Mouse (Mus musculus): ENCODE results near the gene Gm5244. TPM values are rescaled to one million over a fixed set of nuclear protein-coding genes. Genes with fewer than 3 reads are reported as not detected.

The Gm5244 gene
- polyA plus RNA-seq, 1 experiment from 2014 or later = not detected

DNA sequence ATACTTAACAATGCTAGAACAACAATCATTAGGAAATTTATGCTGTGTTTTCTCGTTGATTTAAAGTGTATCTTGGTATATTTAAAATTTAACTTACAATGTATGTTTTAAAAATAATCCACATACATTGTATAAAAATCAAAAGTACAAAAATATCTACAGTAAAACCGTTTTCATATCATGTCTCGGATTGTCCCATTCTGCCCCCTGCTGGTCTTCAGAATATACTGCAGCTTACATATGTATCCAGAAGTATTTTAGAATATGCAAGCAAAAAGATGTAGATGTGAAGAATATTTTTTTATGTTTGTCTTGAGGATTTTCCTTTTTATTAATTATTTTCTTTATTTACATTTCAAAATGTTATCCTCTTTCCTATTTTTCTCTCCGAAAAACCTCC is 26.1 kb upstream of the Gm5244 start:
- Histone ChIP-seq H3K4me1 (replicated peaks) (no peaks in the 10 kb centered on the region), H3K27me3 (no peaks in the 10 kb centered on the region), H3K9ac (no peak overlapping the region), H3K4me3 (no peak overlapping the region), H3K9me3 (no peaks in the 10 kb centered on the region), H3K4me2 (no peak overlapping the region), H3K36me3 (no peaks in the 10 kb centered on the region), H3K27ac (no peak overlapping the region)
- no peak for ATAC-seq (ENCODE audit: low FRiP score)
- 26% methylated on average over 4 of the region's 4 CpGs for WGBS

DNA sequence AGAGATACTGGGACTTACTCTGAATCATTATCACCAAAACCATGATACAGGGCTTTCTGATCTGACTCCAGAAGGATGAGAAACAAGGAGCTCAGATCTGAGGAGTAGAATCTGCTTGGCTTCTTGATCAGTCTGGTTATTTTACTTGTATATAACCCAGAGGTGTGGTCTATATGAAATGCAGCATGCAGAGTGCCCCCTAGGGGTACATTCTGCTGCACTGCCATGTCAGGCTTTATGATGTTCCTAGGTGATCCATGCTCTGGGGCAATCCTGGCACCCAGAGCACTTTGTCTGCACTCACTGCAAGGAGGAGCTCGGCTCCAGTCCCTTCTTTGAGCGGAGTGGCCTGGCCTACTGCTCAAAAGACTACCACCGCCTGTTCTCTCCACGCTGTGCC is 21.9 kb upstream of the Gm5244 start:
- Histone ChIP-seq H3K9me3 (no peaks in the 10 kb centered on the region), H3K4me3 (no peak overlapping the region), H3K9ac (no peak overlapping the region), H3K27ac (no peak overlapping the region), H3K36me3 (no peaks in the 10 kb centered on the region), H3K4me1 (replicated peaks) (no peaks in the 10 kb centered on the region), H3K4me2 (no peak overlapping the region), H3K27me3 (no peaks in the 10 kb centered on the region)
- ATAC-seq (ENCODE audit: low FRiP score) = no peak
- 76% methylated on average over 4 of the region's 4 CpGs for WGBS

DNA sequence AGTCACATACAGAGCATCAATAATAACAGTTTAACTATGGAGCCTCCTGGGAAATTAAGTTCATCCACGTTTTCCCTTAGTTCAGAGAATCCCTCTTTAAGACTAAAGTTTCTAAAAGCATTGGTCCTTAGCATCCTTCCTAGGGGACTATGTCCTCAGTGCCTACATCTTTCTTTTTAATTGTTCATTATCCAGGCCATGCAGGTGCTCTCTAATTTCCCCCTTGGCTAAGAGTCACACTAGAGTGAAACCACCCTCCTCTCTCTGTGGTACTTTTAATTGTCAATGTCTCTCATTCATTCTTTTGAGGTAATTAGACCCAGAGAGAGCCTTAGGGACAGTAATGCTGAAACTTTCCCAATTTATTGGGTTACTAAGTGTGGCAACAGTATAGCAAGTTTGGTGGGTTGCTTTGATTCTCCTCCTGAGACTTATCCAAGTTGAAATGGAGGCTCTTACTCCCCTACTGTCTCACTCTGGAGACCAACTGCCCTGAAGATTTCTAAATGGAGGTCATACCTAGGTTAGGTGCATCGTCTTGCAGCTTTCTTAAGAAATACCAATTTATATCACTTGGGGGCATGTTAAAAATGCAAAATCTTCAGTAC is 15.6 kb upstream of the Gm5244 start:
- ATAC-seq (ENCODE audit: low FRiP score) = no peak

DNA sequence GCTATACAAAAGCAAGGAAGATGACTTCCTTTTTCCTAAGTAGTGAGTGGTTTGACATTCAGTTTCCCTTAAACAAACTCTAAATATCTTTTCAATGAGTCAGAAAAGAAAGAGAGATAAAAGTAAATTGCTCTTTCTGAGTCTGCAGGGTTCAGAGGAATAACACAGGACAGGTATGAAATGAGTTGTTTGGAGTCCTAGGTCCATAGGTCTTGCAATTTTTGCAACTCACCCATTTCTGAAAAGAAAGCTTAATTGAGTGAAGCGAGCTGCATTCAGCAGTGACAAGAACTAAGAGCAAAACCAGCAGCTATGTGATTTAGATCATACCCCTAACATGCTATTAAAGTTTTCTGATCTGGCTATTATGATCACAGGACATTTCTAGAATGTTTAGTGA is 14.9 kb upstream of the Gm5244 start:
- ATAC-seq (ENCODE audit: low FRiP score) = no peak
- Histone ChIP-seq H3K4me2 (no peak overlapping the region), H3K4me1 (replicated peaks) (no peaks in the 10 kb centered on the region), H3K4me3 (no peak overlapping the region), H3K27me3 (no peaks in the 10 kb centered on the region), H3K9ac (no peak overlapping the region), H3K9me3 (no peaks in the 10 kb centered on the region), H3K27ac (no peak overlapping the region), H3K36me3 (no peaks in the 10 kb centered on the region)
- 77% methylated on average over 1 of the region's 1 CpGs for WGBS

More for the DNA sequence above, 15.6 kb upstream of the Gm5244 start:
- Histone ChIP-seq H3K27me3 (no peaks in the 10 kb centered on the region), H3K9me3 (no peaks in the 10 kb centered on the region), H3K36me3 (no peaks in the 10 kb centered on the region), H3K4me3 (no peak overlapping the region), H3K9ac (no peak overlapping the region), H3K27ac (no peak overlapping the region), H3K4me2 (no peak overlapping the region), H3K4me1 (replicated peaks) (no peaks in the 10 kb centered on the region)
- 76% methylated on average over 2 of the region's 2 CpGs for WGBS

DNA sequence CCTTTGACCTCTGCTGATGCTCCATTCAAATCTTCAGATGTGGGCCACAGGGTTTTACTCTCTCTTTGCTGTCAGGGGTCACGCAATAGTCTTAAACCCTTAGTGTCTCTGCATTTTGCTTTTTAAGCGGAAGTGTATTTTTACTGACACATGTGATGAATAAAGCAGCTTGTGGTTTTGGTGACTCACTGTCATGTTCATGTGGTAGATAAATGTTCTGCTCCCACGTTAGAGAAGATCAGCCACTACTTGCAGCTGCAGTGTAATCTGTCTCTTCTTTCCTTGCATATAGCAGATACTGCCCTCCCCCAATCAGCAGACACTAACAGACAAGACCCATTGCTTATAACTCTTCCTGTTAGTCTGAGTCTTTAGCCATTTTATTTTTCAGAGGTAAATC is 12.9 kb upstream of the Gm5244 start:
- Histone ChIP-seq H3K27me3 (no peaks in the 10 kb centered on the region), H3K9ac (no peak overlapping the region), H3K4me3 (no peak overlapping the region), H3K27ac (no peak overlapping the region), H3K4me2 (no peak overlapping the region), H3K9me3 (no peaks in the 10 kb centered on the region), H3K36me3 (no peaks in the 10 kb centered on the region), H3K4me1 (replicated peaks) (no peaks in the 10 kb centered on the region)
- no peak for ATAC-seq (ENCODE audit: low FRiP score)
- 89% methylated on average over 3 of the region's 3 CpGs for WGBS

DNA sequence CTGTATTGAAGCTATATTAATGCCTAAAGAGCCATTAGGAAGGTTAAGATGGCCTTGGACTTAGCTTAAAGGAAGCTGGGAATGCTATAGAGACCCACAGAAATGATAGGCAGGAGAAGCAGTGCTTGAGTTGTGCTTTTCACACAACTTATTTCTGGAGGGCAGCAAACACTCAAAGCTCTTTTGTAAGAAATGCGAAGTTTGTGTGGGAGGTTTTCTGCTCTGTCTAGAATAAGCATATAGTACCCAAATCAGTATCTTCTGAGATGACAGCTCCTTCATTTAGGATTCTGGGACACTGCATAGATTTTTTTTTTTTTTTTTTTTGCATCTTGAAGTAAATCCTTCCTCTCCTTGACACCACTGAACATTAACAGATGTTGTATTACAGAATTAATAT is 8.0 kb upstream of the Gm5244 start:
- ATAC-seq (ENCODE audit: low FRiP score) = no peak
- Histone ChIP-seq H3K4me1 (replicated peaks) (no peaks in the 10 kb centered on the region), H3K9me3 (no peaks in the 10 kb centered on the region), H3K4me3 (no peak overlapping the region), H3K27me3 (no peaks in the 10 kb centered on the region), H3K9ac (no peak overlapping the region), H3K4me2 (no peak overlapping the region), H3K27ac (no peak overlapping the region), H3K36me3 (no peaks in the 10 kb centered on the region)
- 90% methylated on average over 1 of the region's 1 CpGs for WGBS

DNA sequence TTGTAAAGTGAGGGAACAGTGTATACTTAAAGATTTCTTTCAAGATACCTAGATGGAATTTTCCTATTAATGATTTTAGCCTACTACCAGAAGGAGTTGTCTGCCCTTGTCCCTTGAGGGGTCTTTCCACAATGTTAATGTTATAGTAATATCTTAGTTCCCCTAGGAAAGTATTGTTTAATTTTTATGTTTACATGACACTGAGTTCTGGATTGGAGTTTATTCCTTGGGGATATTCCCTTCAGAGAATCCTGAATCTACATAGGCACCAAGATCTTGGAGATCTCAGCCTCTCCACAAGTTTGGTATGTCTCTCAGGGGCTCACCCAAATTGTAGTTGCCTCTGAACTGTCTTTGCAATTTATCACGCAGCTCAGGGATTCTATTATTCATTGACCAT is 10.5 kb downstream of the Gm5244 start, which contains the start of gene Olfr1444:
Olfr1444 (plus strand) TSS at position 301 of the 400 bp plus-strand sequence.
- Histone ChIP-seq H3K4me1 (replicated peaks) (no peaks in the 10 kb centered on the region), H3K27me3 (no peaks in the 10 kb centered on the region), H3K9me3 (no peaks in the 10 kb centered on the region), H3K4me2 (no peak within 1 kb of the TSS), H3K27ac (no peak within 1 kb of the TSS), H3K9ac (no peak within 1 kb of the TSS), H3K36me3 (no peaks in the 10 kb centered on the region), H3K4me3 (no peak within 1 kb of the TSS)
- no peak for ATAC-seq (ENCODE audit: low FRiP score)
- WGBS = 54% methylated on average over 1 of the region's 1 CpGs

DNA sequence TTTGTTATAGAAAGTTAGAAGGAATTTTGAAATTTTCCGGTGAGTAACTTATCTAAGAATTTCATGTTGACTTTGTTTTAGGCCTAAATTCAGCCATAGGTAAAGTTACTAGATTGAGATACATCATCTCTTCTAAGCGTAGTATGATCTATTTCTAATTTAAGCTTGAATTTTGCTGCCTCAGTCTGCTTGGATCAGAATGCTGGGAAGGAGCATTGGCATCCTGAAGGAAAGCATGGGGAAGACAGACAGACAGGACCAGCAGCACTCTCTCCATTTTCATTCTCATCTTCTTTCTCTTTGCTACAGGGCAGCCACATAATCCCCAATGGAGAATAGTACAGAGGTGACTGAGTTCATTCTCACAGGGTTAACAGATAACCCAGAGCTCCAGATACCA is 37.1 kb downstream of the Gm5244 start, which contains the start of gene Olfr1445:
Olfr1445 (plus strand) TSS at position 301 of the 400 bp plus-strand sequence.
- H3K9me3 ChIP-seq = no peaks in the 10 kb centered on the region
- H3K27ac ChIP-seq = no peak within 1 kb of the TSS
- no peaks in the 10 kb centered on the region for H3K4me1 ChIP-seq (replicated peaks)
- no peak within 1 kb of the TSS for H3K4me3 ChIP-seq
- H3K27me3 ChIP-seq = no peaks in the 10 kb centered on the region
- H3K4me2 ChIP-seq = no peak within 1 kb of the TSS
- no peak within 1 kb of the TSS for H3K9ac ChIP-seq
- ATAC-seq (ENCODE audit: low FRiP score) = no peak
- 90% methylated on average over 2 of the region's 2 CpGs for WGBS
- no peaks in the 10 kb centered on the region for H3K36me3 ChIP-seq

DNA sequence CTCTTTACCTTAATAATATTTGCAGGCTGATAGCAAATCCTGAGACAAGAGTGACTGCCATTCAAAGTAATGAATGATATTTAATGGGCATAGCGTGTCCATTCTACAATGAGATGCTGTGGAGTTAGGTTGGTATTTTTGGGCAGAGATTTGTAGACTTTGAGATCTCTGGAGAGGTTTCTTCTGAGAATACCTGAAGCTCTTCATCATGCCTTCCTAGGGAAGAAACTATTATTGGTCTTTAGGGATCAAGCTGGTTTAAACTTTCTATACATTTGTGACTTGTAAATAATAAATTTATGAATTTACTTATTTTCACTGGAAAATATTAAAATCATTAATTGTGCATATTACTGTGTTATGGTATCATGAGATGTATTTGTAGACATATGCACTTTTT is 46.9 kb downstream of the Gm5244 start, which contains the start of gene Olfr1446:
Olfr1446 (minus strand) TSS at position 101 of the 400 bp plus-strand sequence.
- Histone ChIP-seq H3K4me3 (no peak within 1 kb of the TSS), H3K27me3 (no peaks in the 10 kb centered on the region), H3K4me2 (no peak within 1 kb of the TSS), H3K9me3 (no peaks in the 10 kb centered on the region), H3K27ac (no peak within 1 kb of the TSS), H3K9ac (no peak within 1 kb of the TSS), H3K36me3 (no peaks in the 10 kb centered on the region), H3K4me1 (replicated peaks) (no peaks in the 10 kb centered on the region)
- no peak for ATAC-seq (ENCODE audit: low FRiP score)
- WGBS = 81% methylated on average over 1 of the region's 1 CpGs

Other genes with a start within 250 kb of the Gm5244 start
- gene Gm4952, start 246.7 kb upstream of the Gm5244 start, polyA plus RNA-seq (2015; fragmentation: Nextera tagmentation; extraction: Ambion mirVana) = 0.19 TPM in 1 of 2 replicates, not detected in the other
- gene Glyat, start 213.4 kb upstream of the Gm5244 start, polyA plus RNA-seq (2015; fragmentation: Nextera tagmentation; extraction: Ambion mirVana) = 0.05 TPM in 1 of 2 replicates, not detected in the other
- not detected in 2 replicates for gene Olfr1442, start 176.2 kb upstream of the Gm5244 start, polyA plus RNA-seq (2015; fragmentation: Nextera tagmentation; extraction: Ambion mirVana)
- not detected in 2 replicates for gene Olfr1443, start 168.6 kb upstream of the Gm5244 start, polyA plus RNA-seq (2015; fragmentation: Nextera tagmentation; extraction: Ambion mirVana)
- not detected in 2 replicates for gene Keg1, start 150.9 kb upstream of the Gm5244 start, polyA plus RNA-seq (2015; fragmentation: Nextera tagmentation; extraction: Ambion mirVana)
- gene Cntf, start 81.0 kb upstream of the Gm5244 start, polyA plus RNA-seq (2015; fragmentation: Nextera tagmentation; extraction: Ambion mirVana) = 1.2 and 1.6 TPM in 2 replicates
- 14.7 and 15.8 TPM in 2 replicates for gene Zfp91, start 50.6 kb upstream of the Gm5244 start, polyA plus RNA-seq (2015; fragmentation: Nextera tagmentation; extraction: Ambion mirVana)
- gene Lpxn, start 50.5 kb upstream of the Gm5244 start, polyA plus RNA-seq (2015; fragmentation: Nextera tagmentation; extraction: Ambion mirVana) = 1.5 and 1.6 TPM in 2 replicates
- not detected in 2 replicates for gene Olfr1444, start 10.6 kb downstream of the Gm5244 start, polyA plus RNA-seq (2015; fragmentation: Nextera tagmentation; extraction: Ambion mirVana)
- not detected in 2 replicates for gene Olfr1445, start 37.2 kb downstream of the Gm5244 start, polyA plus RNA-seq (2015; fragmentation: Nextera tagmentation; extraction: Ambion mirVana)
- not detected in 2 replicates for gene Olfr1446, start 46.8 kb downstream of the Gm5244 start, polyA plus RNA-seq (2015; fragmentation: Nextera tagmentation; extraction: Ambion mirVana)
- not detected in 2 replicates for gene Olfr1447, start 57.1 kb downstream of the Gm5244 start, polyA plus RNA-seq (2015; fragmentation: Nextera tagmentation; extraction: Ambion mirVana)
- not detected in 2 replicates for gene Olfr1448, start 77.7 kb downstream of the Gm5244 start, polyA plus RNA-seq (2015; fragmentation: Nextera tagmentation; extraction: Ambion mirVana)
- not detected in 2 replicates for gene Olfr1449, start 84.2 kb downstream of the Gm5244 start, polyA plus RNA-seq (2015; fragmentation: Nextera tagmentation; extraction: Ambion mirVana)
- gene Olfr1450, start 103.6 kb downstream of the Gm5244 start, polyA plus RNA-seq (2015; fragmentation: Nextera tagmentation; extraction: Ambion mirVana) = not detected in 2 replicates
- gene Olfr1451, start 148.3 kb downstream of the Gm5244 start, polyA plus RNA-seq (2015; fragmentation: Nextera tagmentation; extraction: Ambion mirVana) = not detected in 2 replicates
- not detected in 2 replicates for gene Olfr1453, start 181.6 kb downstream of the Gm5244 start, polyA plus RNA-seq (2015; fragmentation: Nextera tagmentation; extraction: Ambion mirVana)
- gene Olfr1454, start 213.9 kb downstream of the Gm5244 start, polyA plus RNA-seq (2015; fragmentation: Nextera tagmentation; extraction: Ambion mirVana) = not detected in 2 replicates